Mouse (Mus musculus): Measurements from ENCODE around the gene Them5. TPM values are rescaled to one million over a fixed set of nuclear protein-coding genes. Genes with fewer than 3 reads are reported as not detected.

Gene Them5
- polyA plus RNA-seq, 1 experiment from 2014 or later: not detected

GRCm38 (mm10) chr3:94388047-94388446, 46.1 kb downstream of the Them5 start:
- no peaks in the 10 kb centered on the region for H3K27me3 ChIP-seq (ENCODE audit: control insufficient read depth, insufficient read depth, low read length)

GRCm38 (mm10) chr3:94389420-94389819, 47.5 kb downstream of the Them5 start:
- H3K27ac ChIP-seq (ENCODE audit: low read depth, low read length): no peak overlapping the region
- H3K4me2 ChIP-seq (ENCODE audit: low read depth, low read length): no peak overlapping the region
- no peaks in the 10 kb centered on the region for H3K36me3 ChIP-seq (ENCODE audit: control insufficient read depth, insufficient read depth, low read length)
- H3K4me1 ChIP-seq (ENCODE audit: control insufficient read depth, insufficient read depth, low read length): peaks cover 3% of the 10 kb centered on the region; the same call in 1 of the 2 replicates
- no peaks in the 10 kb centered on the region for H3K9me3 ChIP-seq (ENCODE audit: control insufficient read depth, low read length)
- no peak overlapping the region for H3K9ac ChIP-seq (replicated peaks; ENCODE audit: low read depth, low read length)
- no peak for ATAC-seq (ENCODE audit: low read depth)
- H3K27me3 ChIP-seq (ENCODE audit: control insufficient read depth, insufficient read depth, low read length): no peaks in the 10 kb centered on the region
- WGBS: 97% methylated on average over 16 of the region's 16 CpGs
- no peak overlapping the region for H3K4me3 ChIP-seq (ENCODE audit: low read depth, low read length)

More at GRCm38 (mm10) chr3:94388047-94388446, 46.1 kb downstream of the Them5 start:
- WGBS: 83% methylated on average over 5 of the region's 5 CpGs
- H3K4me1 ChIP-seq (ENCODE audit: control insufficient read depth, insufficient read depth, low read length): no peaks in the 10 kb centered on the region
- H3K9ac ChIP-seq (replicated peaks; ENCODE audit: low read depth, low read length): no peak overlapping the region
- no peaks in the 10 kb centered on the region for H3K9me3 ChIP-seq (ENCODE audit: control insufficient read depth, low read length)
- no peak overlapping the region for H3K27ac ChIP-seq (ENCODE audit: low read depth, low read length)
- no peak overlapping the region for H3K4me3 ChIP-seq (ENCODE audit: low read depth, low read length)
- H3K36me3 ChIP-seq (ENCODE audit: control insufficient read depth, insufficient read depth, low read length): no peaks in the 10 kb centered on the region
- H3K4me2 ChIP-seq (ENCODE audit: low read depth, low read length): no peak overlapping the region
- no peak for ATAC-seq (ENCODE audit: low read depth)

GRCm38 (mm10) chr3:94391001-94391400, 49.1 kb downstream of the Them5 start:
- H3K36me3 ChIP-seq (ENCODE audit: control insufficient read depth, insufficient read depth, low read length): no peaks in the 10 kb centered on the region
- no peaks in the 10 kb centered on the region for H3K27me3 ChIP-seq (ENCODE audit: control insufficient read depth, insufficient read depth, low read length)
- no peak overlapping the region for H3K4me3 ChIP-seq (ENCODE audit: low read depth, low read length)
- H3K9ac ChIP-seq (replicated peaks; ENCODE audit: low read depth, low read length): no peak overlapping the region
- no peaks in the 10 kb centered on the region for H3K9me3 ChIP-seq (ENCODE audit: control insufficient read depth, low read length)
- H3K27ac ChIP-seq (ENCODE audit: low read depth, low read length): no peak overlapping the region
- WGBS: 84% methylated on average over 5 of the region's 5 CpGs
- no peak overlapping the region for H3K4me2 ChIP-seq (ENCODE audit: low read depth, low read length)
- peaks cover 3% of the 10 kb centered on the region; the same call in 1 of the 2 replicates for H3K4me1 ChIP-seq (ENCODE audit: control insufficient read depth, insufficient read depth, low read length)
- ATAC-seq (ENCODE audit: low read depth): no peak

- Histone ChIP-seq H3K4me2 (ENCODE audit: low read depth, low read length) (no peak overlapping the region), H3K9ac (replicated peaks; ENCODE audit: low read depth, low read length) (no peak overlapping the region), H3K27me3 (ENCODE audit: control insufficient read depth, insufficient read depth, low read length) (no peaks in the 10 kb centered on the region), H3K4me1 (ENCODE audit: control insufficient read depth, insufficient read depth, low read length) (peaks cover 3% of the 10 kb centered on the region; the same call in 1 of the 2 replicates), H3K4me3 (ENCODE audit: low read depth, low read length) (no peak overlapping the region), H3K9me3 (ENCODE audit: control insufficient read depth, low read length) (no peaks in the 10 kb centered on the region), H3K27ac (ENCODE audit: low read depth, low read length) (no peak overlapping the region), H3K36me3 (ENCODE audit: control insufficient read depth, insufficient read depth, low read length) (no peaks in the 10 kb centered on the region)
- 87% methylated on average over 2 of the region's 2 CpGs for WGBS
- ATAC-seq (ENCODE audit: low read depth): no peak
These were observed 50.2 kb downstream of the Them5 start for GRCm38 (mm10) chr3:94392128-94392527.

- ATAC-seq (ENCODE audit: low read depth): peak; percentile 66
- WGBS: 41% methylated on average over 4 of the region's 4 CpGs
These were observed 51.1 kb downstream of the Them5 start for GRCm38 (mm10) chr3:94393049-94393448.

GRCm38 (mm10) chr3:94396336-94396735, 54.4 kb downstream of the Them5 start:
- Histone ChIP-seq H3K27ac (ENCODE audit: low read depth, low read length) (no peak overlapping the region), H3K4me3 (ENCODE audit: low read depth, low read length) (no peak overlapping the region), H3K9ac (replicated peaks; ENCODE audit: low read depth, low read length) (no peak overlapping the region), H3K27me3 (ENCODE audit: control insufficient read depth, insufficient read depth, low read length) (no peaks in the 10 kb centered on the region), H3K9me3 (ENCODE audit: control insufficient read depth, low read length) (no peaks in the 10 kb centered on the region), H3K4me2 (ENCODE audit: low read depth, low read length) (no peak overlapping the region), H3K4me1 (ENCODE audit: control insufficient read depth, insufficient read depth, low read length) (peaks cover 3% of the 10 kb centered on the region; the same call in 1 of the 2 replicates), H3K36me3 (ENCODE audit: control insufficient read depth, insufficient read depth, low read length) (no peaks in the 10 kb centered on the region)
- WGBS: 82% methylated on average over 1 of the region's 1 CpGs
- no peak for ATAC-seq (ENCODE audit: low read depth)

More at GRCm38 (mm10) chr3:94393049-94393448, 51.1 kb downstream of the Them5 start:
- Histone ChIP-seq H3K9ac (replicated peaks; ENCODE audit: low read depth, low read length) (no peak overlapping the region), H3K36me3 (ENCODE audit: control insufficient read depth, insufficient read depth, low read length) (no peaks in the 10 kb centered on the region), H3K4me3 (ENCODE audit: low read depth, low read length) (no peak overlapping the region), H3K27me3 (ENCODE audit: control insufficient read depth, insufficient read depth, low read length) (no peaks in the 10 kb centered on the region), H3K4me2 (ENCODE audit: low read depth, low read length) (no peak overlapping the region), H3K4me1 (ENCODE audit: control insufficient read depth, insufficient read depth, low read length) (peaks cover 3% of the 10 kb centered on the region; the same call in 1 of the 2 replicates), H3K9me3 (ENCODE audit: control insufficient read depth, low read length) (no peaks in the 10 kb centered on the region), H3K27ac (ENCODE audit: low read depth, low read length) (no peak overlapping the region)

GRCm38 (mm10) chr3:94396851-94397250, 55.0 kb downstream of the Them5 start:
- H3K27ac ChIP-seq (ENCODE audit: low read depth, low read length): no peak overlapping the region
- ATAC-seq (ENCODE audit: low read depth): no peak
- 89% methylated on average over 4 of the region's 4 CpGs for WGBS
- no peak overlapping the region for H3K4me3 ChIP-seq (ENCODE audit: low read depth, low read length)
- H3K36me3 ChIP-seq (ENCODE audit: control insufficient read depth, insufficient read depth, low read length): no peaks in the 10 kb centered on the region
- no peak overlapping the region for H3K4me2 ChIP-seq (ENCODE audit: low read depth, low read length)
- no peaks in the 10 kb centered on the region for H3K27me3 ChIP-seq (ENCODE audit: control insufficient read depth, insufficient read depth, low read length)
- H3K9me3 ChIP-seq (ENCODE audit: control insufficient read depth, low read length): no peaks in the 10 kb centered on the region
- no peak overlapping the region for H3K9ac ChIP-seq (replicated peaks; ENCODE audit: low read depth, low read length)
- H3K4me1 ChIP-seq (ENCODE audit: control insufficient read depth, insufficient read depth, low read length): peaks cover 3% of the 10 kb centered on the region; the same call in 1 of the 2 replicates

Other genes starting within 250 kb of the Them5 start
- gene Gm10696, start 163.9 kb upstream of the Them5 start, polyA plus RNA-seq (2014; fragmentation: Nextera tagmentation; extraction: Ambion mirVana): not detected in 2 replicates
- not detected in 2 replicates for gene Gm5286, start 145.4 kb upstream of the Them5 start, polyA plus RNA-seq (2014; fragmentation: Nextera tagmentation; extraction: Ambion mirVana)
- gene Gm4778, start 78.1 kb upstream of the Them5 start, polyA plus RNA-seq (2014; fragmentation: Nextera tagmentation; extraction: Ambion mirVana): not detected in 2 replicates
- 63.3 and 68.8 TPM in 2 replicates for gene Them4, start 32.0 kb upstream of the Them5 start, polyA plus RNA-seq (2014; fragmentation: Nextera tagmentation; extraction: Ambion mirVana)
- 3.9 and 4.3 TPM in 2 replicates for gene C2cd4d, start 20.3 kb downstream of the Them5 start, polyA plus RNA-seq (2014; fragmentation: Nextera tagmentation; extraction: Ambion mirVana)
- gene Rorc, start 30.7 kb downstream of the Them5 start, polyA plus RNA-seq (2014; fragmentation: Nextera tagmentation; extraction: Ambion mirVana): 0.24 and 0.49 TPM in 2 replicates
- gene Lingo4, start 56.4 kb downstream of the Them5 start, polyA plus RNA-seq (2014; fragmentation: Nextera tagmentation; extraction: Ambion mirVana): 1.3 and 1.4 TPM in 2 replicates
- gene Tdrkh, start 71.2 kb downstream of the Them5 start, polyA plus RNA-seq (2014; fragmentation: Nextera tagmentation; extraction: Ambion mirVana): 51.5 and 52.5 TPM in 2 replicates
- 59.5 and 64.1 TPM in 2 replicates for gene Mrpl9, start 101.2 kb downstream of the Them5 start, polyA plus RNA-seq (2014; fragmentation: Nextera tagmentation; extraction: Ambion mirVana)
- gene Oaz3, start 101.8 kb downstream of the Them5 start, polyA plus RNA-seq (2014; fragmentation: Nextera tagmentation; extraction: Ambion mirVana): 0.76 and 1.7 TPM in 2 replicates
- gene Celf3, start 136.2 kb downstream of the Them5 start, polyA plus RNA-seq (2014; fragmentation: Nextera tagmentation; extraction: Ambion mirVana): 232 and 319 TPM in 2 replicates
- 14.6 and 17.5 TPM in 2 replicates for gene Riiad1, start 138.2 kb downstream of the Them5 start, polyA plus RNA-seq (2014; fragmentation: Nextera tagmentation; extraction: Ambion mirVana)
- 71.8 and 75.8 TPM in 2 replicates for gene Snx27, start 240.6 kb downstream of the Them5 start, polyA plus RNA-seq (2014; fragmentation: Nextera tagmentation; extraction: Ambion mirVana)

Measured in neural tube, embryonic 14.5 days (tissue).